Mouse (Mus musculus) monocyte, adult 5-6 weeks (primary cell): ENCODE data around the gene Tmem107. TPM values are rescaled to one million over a fixed set of nuclear protein-coding genes. Genes with fewer than 3 reads are reported as not detected.
"Not testable (repeated sequence)": the region's sequence is repeated elsewhere in the genome, so short reads cannot be mapped to it uniquely, and the experiment has no call there.

Experiments
- ATAC-seq: fragments of 153-309, 156-312 bp; replicated peaks from 2 replicates; pipeline ENCODE4 v1.8.0; 2017; ENCODE audit warnings: mild to moderate bottlenecking; ENCODE audit not compliant: low TSS enrichment, insufficient number of reproducible peaks, severe bottlenecking, poor library complexity, low FRiP score
- total RNA-seq: library from RNA; stranded (forward); fragments of 200-1000, 200-491, 200-594 nt; gene quantifications from 3 replicates; pipeline ENCODE4 v1.2.3, GENCODE M21; 2017

The Tmem107 gene
- total RNA-seq, 1 experiment from 2014 or later, result 1.1 TPM

DNA sequence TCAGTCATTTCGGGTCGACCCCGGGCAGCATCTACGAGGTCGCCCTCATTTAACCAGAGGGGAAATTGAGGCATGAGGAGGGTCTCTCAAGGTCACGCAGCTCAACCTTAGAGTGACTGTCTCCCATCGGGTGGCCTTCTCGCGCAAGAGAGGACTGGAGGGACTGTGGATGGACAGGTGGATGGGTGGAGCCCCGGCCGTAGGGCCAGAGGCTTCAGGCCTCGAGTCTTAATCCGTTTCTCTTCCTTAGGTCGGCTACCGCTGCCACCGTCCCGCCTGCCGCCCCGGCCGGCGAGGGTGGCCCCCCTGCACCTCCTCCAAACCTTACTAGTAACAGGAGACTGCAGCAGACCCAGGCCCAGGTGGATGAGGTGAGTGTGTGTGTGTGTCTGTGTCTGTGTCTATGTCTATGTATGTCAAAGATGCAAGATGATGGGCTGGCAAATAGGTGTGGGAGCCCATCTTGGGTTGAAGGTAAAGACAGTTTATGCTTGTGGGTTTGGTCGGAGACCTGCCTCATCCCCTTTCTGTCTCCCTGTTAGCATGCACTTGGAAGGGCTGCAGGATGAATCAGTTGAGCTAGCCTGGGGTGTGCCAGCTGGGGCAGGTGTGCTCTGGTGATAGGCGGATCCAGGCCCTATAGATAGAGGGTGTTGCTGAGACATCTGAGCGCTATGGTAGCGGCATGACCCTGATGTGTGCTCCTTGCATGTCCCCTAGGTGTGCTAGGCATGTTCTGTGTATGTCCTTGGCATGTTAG, 18.4 kb downstream of the Tmem107 start:
- ATAC-seq, result no peak

DNA sequence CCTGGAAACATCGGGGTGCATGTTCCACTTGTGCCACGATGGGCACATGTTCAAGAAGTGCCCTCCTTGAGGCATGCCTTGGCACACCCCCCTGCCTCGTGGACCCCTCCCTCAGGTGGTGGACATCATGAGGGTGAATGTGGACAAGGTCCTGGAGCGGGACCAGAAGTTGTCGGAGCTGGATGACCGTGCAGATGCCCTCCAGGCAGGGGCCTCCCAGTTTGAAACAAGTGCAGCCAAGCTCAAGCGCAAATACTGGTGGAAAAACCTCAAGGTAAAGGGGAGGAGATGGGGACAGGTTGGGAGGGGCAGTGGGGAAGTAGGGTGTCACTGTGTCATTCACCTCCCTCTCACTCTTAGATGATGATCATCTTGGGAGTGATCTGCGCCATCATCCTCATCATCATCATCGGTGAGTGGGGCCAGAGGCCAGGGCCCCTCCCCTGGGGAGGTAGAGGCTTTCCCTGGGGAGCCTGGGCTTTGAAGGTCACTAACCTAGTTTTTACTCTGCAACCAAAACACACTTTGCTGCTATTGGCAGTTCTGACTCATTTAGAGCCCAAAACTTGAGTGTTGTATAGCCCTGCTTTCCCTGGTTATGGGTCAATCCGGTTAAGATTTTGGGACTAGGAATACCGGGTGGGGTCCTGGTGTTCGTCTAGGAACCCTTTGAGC, 19.1 kb downstream of the Tmem107 start:
- no peak for ATAC-seq

DNA sequence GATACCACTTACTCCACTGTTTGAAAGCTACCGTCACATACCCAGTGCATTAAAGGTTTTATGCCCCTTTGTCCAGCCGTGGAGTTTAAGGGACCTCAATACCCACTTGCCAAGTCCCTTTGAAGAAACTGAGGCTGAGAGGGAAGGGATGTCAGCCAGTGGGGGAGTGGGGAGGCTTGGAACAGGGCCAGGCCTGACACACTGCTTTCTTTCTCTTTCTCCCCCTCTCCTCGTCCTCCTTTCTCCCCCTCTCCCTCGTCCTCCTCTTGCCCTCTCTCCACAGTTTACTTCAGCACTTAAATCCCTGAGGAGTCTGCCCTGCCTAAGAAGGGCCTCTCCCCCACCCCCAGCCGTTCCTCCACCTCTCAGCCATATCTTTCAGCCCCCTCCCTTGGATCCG, 19.8 kb downstream of the Tmem107 start:
- ATAC-seq, result no peak

DNA sequence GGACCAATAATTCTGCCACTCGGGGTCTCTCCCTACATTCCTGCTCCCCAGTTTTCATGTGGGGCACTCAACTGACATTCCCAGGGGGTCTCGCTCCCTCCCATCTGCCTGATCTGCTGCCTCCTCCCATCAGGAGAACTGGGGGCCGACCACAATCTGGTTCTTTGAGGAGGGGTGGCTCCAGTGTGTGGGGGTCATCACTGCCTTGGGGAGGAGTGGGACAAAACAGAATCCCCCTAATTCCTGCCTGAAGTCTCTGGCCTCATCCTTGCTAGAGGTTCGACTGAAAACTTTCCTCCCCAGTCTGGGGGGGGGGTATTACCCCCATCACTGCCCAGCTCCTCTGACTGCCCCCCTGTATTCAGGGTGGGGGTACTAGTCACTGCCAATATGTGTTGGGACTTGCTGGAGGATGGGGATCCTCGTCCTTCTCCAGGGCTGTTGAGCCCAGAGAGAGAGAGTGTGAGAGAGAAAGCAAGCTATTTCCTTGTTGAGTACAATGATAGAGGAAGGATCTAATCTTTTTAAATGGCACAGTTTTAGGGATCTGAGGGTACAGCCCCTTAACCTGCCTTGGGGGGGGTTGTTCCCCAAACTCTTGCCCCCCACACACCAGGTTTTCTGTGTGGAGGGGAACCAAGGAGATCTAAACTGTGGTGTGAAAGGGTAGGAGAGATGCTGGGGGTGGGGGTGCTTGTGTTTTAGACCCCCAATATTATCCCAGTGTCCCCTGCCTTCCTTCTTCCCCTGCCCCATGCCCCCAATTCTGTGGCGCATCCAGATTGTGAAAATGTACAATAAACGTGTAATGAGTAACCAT, 21.2 kb downstream of the Tmem107 start:
- ATAC-seq, result no peak

DNA sequence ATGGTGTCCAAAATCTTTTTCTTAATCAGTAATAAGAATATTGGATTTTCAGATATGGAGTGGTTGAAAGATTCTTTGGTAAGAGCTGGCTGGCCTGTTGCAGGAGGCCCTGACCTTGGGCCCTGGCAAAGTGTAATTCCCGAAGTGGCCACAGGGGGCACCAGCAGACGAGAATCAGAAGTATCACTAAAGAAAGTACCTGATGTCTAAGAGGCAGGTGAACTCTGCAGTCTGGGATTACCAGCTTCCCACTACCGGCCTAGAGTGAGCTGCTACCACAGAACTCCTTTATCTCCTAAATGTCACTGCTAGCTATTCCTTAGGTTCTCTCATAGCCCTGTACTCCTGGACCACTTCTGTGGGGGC, 21.8 kb downstream of the Tmem107 start:
- ATAC-seq, result no peak

DNA sequence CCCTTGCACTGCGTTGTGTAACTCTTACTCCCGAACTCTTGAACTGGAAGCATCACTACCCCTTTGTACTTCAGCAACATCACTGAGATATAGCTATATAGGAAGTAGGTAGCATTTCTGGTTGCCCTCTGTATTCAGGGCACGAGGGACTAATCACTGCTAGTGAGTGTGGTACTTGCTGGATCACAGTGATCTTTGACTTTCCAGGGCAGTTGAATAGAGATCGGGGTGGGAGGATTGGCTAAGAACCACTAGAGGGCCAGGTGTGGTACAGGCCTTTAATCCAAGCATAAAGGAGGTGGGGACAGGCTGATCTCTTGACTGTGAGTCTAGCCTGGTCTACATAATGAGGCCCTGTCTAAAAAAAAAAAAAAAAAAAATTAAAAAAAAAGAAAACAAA, 22.3 kb downstream of the Tmem107 start:
- 0 out of 2 replicates have a peak, but pooled peaks have one; percentile 1 for ATAC-seq

DNA sequence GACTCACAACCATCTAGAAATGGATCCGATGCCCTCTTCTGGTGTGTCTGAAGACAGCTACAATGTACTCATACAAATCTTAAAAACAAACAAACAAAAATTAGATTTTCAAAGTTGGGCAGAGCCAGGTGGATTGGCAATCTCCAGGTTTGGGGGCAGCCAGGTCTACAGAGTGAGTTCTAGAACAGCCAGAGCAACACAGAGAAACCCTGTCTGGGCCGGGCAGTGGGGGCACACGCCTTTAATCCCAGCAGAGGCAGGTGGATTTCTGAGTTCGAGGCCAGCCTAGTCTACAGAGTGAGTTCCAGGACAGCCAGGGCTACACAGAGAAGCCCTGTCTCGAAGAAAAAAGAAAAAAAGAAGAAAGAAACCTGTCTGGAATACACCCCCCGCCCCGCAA, 23.2 kb downstream of the Tmem107 start:
- ATAC-seq, result not testable (repeated sequence)

DNA sequence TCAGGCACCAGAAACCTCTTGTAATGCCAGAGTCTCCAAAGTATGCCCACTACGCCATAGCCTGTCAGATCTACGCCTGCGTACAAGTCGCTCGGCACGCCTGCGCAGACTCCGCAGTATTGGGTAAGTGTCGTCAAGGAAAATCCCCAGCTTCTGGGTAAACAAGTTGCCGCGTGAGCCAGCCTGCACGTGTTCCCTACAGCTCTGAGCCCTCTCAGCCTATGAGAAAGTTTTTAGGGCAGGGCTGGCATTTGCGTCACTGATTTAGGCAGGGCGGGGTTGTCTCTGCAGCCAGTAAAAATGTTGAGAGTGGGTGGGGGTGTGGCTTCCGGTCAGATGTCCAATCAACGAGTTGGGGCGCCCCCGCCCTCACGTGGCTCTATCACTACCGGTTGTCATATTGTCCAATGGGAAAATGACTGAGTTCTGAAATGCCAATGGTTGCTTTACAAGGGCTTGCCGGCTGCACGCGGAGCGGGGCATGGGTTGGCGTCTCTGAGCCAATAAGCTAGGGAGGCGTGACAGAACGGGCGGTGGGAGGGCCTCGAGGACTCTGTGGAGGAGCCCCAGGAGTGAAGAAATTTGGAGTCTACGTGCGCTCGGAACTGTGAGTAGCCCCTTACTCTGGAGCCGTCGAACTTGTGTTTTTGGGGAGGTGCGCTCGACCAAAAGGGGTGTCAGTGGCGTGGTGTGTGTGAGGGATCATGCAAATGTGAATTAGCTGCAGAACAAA, 24.3 kb downstream of the Tmem107 start, which contains the start of gene Per1:
TSS of gene Per1 (plus strand) at position 521 of the 733 bp plus-strand sequence.
- ATAC-seq, result peak; percentile 50

DNA sequence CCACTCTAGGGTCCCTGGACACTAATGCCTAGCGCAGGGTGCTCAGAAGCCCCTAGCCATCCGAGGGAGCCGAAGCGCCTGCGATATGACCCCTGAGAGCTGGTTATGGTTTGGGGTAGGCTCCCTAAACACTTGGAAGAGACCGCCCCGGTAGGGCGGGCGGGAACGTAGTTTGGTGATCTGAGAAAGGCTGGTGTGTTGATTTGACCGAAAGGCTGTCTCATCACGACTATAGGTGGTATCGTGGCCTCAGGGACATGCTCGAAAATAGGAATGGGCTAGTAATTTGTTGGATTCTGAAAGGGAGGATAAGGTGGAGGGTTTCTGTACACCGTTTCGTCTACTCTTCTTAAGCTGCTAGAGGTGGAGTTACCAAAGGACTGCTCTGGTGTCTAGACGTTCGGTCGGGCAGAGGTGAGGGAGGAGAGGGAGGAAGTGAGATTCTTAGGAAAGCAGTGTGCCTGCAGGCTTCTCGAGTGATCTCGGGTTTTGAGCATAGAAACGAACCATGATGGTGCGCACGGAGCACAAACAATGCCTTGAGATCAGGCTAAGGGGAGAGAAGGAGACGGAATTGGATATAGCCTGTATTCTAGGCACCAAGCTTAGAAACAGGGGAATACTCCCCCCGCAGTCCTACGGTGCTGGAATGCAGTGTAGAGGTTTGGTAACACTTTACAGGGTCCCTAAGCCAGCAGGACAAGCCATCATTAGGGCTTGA, 25.1 kb downstream of the Tmem107 start:
- no peak for ATAC-seq

DNA sequence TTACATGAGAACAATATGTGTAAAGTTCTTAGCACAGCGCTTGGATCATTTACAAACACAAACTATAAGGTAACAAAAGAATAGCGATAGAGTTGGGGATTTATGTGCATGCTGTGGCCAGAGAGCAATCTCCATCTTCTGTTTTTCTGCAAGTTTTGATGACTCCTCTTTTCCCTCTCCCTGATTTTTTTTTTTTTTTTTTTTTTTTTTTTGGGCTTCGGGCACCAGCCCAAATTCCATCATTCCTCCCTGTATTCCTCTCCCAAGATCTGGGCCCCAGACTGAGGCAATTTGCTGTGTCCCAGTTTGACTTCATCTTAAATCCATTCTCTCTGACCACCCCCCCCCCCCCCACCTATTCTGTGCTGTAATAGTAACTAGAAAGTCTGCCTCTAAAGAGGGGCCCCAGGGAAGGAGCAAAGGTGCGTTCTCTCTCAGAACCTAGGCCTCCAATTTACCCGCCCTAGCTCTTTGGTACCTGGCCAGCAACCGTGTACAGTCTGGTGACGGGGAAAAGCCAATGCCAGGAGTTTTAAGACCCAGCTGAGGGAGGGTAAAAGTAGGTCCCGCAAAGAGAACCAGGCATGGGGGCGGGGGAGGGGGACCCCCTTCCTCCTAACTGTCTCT, 25.9 kb downstream of the Tmem107 start:
- ATAC-seq, result no peak

DNA sequence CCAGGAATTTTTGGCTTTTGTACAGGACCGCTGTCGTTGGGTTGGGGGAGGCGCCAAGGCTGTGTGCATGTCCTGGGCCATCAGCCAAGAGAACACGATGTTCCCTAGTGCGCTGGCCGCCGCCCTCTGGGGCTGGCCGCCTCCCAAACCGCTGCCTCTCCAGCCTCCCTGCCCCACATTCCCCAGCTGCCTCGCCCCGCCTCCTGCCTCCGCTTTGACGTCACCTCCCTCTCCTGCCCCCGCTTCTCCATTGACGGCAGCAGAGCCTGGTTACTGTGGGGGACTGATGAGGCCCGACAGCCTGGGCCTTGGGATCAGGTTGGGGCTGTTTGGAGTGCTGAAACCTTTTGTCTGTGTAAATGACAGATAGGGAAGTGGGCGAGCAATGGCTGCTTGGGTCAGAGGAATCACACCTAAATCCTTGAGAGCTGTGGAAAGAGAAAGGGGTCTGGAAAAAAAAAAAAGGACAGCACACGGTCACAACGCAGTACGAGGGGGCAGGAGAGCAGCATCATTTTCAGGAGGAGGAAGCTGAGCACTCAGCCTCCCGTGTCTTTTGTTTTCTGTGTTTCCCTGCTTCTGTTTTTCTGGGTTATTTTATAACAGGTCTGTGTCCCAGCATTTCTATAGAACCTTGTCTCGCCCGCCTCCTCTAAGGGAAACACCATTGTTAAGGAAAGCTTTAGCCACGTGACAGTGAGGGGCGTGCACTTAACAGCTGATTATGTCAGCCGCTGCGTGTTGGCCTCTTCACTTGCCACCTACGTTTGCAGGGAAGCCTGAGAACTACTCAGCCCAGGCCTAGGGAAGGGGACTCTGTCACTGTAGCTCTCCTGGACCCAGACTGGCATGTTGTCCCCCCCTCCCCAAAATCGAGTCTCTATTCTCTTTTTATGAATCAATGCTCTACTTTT, 26.6 kb downstream of the Tmem107 start:
- peak; percentile 19 for ATAC-seq

DNA sequence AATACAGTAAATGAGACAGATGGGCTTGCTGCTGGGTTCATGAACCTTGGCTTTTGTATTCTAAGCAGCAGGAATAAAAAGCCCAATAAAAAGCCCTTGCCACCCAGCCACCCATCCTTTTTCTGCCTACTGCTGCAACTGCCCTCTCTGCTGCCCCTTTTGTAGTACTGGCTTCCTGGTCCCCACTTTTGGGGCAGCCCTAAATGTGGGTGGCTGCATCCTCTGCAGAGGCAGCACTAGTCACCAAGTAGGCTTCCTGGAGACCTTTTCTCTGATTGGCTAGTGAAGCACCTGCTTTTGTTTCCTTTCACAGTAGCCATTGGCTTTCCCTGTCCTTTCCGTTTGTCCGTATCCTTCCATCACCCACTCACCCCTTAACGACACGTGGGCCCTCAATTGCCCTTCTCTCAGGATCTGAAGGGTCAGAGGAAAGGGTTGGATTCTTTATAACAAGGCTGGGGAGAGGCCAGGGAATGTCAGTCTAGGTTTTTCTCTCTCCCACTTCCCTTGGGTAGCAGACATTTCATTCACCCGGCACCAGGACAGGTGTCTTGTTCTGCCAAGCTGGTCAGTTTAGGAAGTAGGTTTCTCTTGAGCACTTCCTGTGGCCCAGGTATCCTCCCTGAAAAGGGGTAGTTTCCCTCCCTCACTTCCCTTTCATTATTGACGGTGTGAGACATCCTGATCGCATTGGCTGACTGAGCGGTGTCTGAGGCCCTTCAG, 27.6 kb downstream of the Tmem107 start:
- ATAC-seq, result no peak

DNA sequence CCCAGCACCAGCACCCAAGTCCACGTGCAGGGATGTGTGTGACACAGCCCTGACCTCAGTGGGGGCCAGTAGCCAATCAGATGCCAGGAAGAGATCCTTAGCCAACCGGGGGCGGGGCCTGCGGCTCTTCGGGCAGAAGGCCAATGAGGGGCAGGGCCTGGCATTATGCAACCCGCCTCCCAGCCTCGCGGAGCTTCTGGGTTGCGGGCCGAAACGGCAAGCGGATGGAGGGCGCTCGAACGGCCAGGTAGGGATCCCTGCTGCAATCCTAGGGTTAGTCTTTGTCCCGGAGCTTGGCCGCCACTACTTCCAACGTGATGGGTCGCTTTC, 28.1 kb downstream of the Tmem107 start:
- ATAC-seq, result peak; percentile 47

DNA sequence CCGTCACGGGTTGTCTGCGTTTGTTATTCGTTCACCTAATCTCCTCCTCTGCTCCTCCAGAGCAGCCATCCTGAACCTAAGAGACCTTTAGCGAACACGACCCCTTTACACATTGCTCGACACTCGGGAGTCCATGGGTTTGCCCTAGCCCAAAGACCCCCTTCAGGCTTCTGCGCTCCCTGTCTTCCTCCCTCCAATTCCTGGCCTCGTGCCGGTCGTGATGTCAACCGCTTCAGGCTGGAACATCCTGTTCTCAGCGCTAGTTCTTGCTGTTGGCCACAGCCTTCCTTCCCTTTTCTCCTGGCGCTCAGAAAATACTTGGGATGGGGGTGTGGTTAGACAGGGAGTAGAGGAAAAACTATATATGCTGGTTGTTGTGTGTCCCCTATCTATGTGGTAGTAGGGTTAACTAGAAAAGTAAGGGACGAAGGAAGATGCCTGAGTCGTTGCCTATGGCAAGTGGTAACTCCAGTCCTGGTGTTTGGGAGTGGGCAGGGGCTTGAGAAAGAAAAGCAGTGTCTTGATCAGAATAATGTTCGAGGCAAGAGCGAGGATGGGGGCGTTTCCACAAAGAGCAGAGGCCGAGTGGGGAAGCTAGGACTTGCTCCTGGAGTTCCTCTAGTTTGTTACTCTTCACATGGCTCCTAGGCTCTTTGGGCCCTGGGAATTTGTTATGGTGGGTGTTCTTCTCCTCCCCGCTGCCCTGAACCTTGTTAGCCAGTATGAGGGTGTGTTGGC, 28.7 kb downstream of the Tmem107 start:
- ATAC-seq, result no peak

DNA sequence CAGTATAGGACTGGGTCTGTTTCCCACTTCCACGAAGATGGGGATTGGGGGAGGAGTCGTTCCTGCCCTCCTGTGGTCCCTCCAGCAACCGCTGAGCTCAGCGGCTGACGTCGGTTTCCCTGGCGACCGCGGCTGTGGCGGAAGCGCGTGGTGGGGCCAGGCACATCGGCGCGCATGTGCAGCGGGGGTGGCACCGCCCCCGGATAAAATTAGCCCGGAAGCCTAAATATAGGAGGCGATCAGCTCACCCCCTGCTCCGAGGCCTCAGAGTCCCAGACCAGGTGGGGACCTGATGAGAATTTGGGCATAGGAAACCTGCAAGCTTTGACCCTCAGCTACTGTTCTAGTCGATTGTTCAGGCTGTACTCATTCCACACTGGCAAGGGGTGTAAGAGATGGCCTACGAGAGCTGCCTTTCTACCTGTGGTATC, 29.3 kb downstream of the Tmem107 start:
- peak; percentile 19 for ATAC-seq
